Mouse (Mus musculus) c-Kit-positive CD71-positive TER-119-positive erythroid progenitor cells, embryonic 14.5 days (primary cell): ENCODE measurements around the gene Cyld.

Experiments
- DNase-seq: peaks from one replicate; pipeline ENCODE4 v3.0.0-alpha.2; 2013; ENCODE audit warnings: low spot score

Gene Cyld

DNA sequence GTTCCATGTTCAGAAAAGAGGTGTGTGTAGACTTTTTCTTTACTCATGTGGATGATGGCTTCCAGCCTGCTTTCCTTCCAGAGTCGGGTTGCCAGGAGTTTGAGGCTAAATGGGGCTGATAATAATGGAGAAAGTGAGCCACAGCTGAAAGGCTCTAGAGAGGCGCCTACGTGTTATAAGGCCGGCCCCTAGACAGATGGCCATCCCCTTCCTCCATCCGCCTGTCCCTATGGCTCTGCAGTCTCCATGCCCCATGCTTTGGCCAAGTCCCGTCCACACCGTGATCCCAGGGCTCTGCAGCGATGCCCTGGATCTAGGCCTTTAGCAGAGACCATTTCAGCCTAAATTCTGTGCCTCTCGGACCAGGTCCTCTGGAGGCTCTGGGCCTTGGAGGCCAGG is 96.5 kb downstream of the Cyld start:
- DNase-seq: no peak

DNA sequence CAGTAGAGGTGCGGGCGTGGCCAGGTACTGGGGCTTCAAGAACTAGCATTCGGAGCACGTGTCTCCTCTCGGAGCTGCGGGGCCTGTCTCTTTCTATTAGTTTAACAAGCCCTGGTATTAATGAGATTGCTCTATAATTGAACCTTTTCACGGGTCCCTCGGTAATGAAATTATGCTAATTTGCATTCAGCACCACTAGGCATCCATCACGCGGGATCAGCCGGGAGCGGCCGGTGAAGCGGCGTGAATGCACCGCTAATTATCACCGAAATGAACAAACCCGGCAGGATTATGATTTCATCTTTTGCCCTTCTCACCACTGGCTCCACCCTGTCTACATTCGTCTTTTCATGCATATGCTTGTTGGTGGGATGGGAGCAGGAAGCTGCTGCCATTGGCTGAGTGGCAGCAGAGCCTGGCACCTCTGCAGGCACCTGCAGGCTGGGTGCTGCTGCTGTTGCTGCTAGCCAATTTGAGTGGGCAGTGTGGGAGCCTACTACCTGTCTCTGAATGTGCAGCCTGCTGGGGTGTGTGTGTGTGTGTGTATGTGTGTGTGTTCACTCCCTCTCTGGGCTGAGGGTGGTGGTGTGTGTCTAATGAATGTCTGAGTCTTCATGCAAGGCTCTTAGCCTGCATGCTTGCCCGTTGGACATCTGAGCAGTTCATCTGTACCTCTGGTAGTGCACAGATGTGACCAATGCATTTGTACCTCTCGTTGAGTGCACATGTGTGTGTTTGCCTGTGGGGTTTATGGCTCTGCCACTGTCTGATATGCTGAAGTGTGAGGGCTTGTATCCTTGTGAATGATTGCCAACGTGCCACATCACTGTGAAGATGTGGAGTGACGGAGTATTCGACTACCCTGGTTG is 97.2 kb downstream of the Cyld start:
- DNase-seq: no peak

DNA sequence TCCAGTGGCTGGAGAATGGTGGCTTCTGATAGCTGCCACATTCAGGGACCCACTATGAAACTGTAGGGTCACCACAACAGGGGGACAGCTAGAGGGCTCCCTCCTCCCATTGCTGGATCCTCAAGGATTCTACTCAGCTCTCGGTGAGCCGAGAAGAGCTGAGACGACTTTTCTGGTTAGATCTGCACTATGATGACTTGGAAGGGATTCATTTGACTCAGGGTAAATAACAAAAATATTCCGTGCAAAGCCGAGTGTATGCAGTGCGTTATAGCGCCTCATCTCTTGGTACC is 97.7 kb downstream of the Cyld start:
- DNase-seq: no peak

DNA sequence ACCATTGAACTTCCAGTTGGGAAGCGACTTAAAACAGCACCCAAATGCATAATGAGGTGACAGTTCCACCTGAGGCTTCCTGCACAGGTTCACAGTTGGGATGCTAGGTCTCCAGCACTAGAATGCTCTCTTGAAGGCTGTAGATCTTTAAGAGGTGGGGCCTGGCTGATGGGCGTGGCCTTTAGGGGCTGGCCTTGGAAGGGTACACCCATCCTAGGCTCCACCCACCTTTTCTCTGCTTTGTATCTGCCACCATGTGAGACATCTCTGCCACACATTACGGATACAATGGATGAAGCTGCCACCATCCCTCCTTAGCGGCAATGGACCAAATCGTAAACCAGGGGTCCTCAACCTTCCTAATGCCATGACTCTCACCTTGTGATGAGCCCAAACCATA is 99.1 kb downstream of the Cyld start:
- peak; percentile 2 for DNase-seq

DNA sequence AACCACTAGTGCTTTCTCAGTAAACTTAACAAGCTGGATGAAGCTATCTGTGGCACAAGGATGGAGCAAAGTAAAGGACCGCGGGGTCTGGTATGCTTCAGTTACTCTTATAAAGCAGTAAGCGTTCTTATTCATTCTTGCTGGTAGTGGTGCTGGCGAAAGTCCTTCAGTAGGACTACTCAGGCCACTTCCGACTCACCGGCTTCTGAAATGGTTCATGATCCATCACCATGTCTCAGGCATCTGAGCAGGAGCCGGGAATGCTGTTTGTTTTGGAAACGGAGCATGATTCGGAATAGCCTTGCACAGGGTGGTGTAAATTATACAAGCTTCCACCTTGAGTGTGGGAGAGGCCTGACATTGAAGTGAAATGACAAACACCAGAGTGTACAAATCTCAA is 99.8 kb downstream of the Cyld start:
- no peak for DNase-seq
